Mouse (Mus musculus) spleen, postnatal 4 days (tissue): ENCODE measurements around the gene Fam19a5.

Source experiments
- DNase-seq, 2 experiments: peaks; one replicate each; pipeline ENCODE4 v3.0.0; 2022; ENCODE audit warnings: low spot score in 2 of 2

The Fam19a5 gene

GRCm38 (mm10) chr15:87666041-87666750 is 122.1 kb downstream of the Fam19a5 start:
- DNase-seq = no peak

GRCm38 (mm10) chr15:87667416-87667815 is 123.3 kb downstream of the Fam19a5 start:
- DNase-seq = no peak

- DNase-seq = no peak
Observed at GRCm38 (mm10) chr15:87668112-87668511, 124.0 kb downstream of the Fam19a5 start.

- DNase-seq = no peak
Observed at GRCm38 (mm10) chr15:87671929-87672328, 127.8 kb downstream of the Fam19a5 start.

- no peak for DNase-seq
Observed at GRCm38 (mm10) chr15:87678711-87679110, 134.6 kb downstream of the Fam19a5 start.

GRCm38 (mm10) chr15:87682410-87682809 is 138.3 kb downstream of the Fam19a5 start:
- no peak for DNase-seq

GRCm38 (mm10) chr15:87686415-87687040 is 142.4 kb downstream of the Fam19a5 start:
- no peak for DNase-seq

- no peak for DNase-seq
Observed at GRCm38 (mm10) chr15:87691271-87691955, 147.3 kb downstream of the Fam19a5 start.

- no peak for DNase-seq
Observed at GRCm38 (mm10) chr15:87691958-87692357, 147.9 kb downstream of the Fam19a5 start.

GRCm38 (mm10) chr15:87692394-87692793 is 148.3 kb downstream of the Fam19a5 start:
- no peak for DNase-seq

GRCm38 (mm10) chr15:87692865-87693513 is 148.9 kb downstream of the Fam19a5 start:
- no peak for DNase-seq

- no peak for DNase-seq
Observed at GRCm38 (mm10) chr15:87697433-87697996, 153.4 kb downstream of the Fam19a5 start.

GRCm38 (mm10) chr15:87698562-87699320 is 154.6 kb downstream of the Fam19a5 start:
- no peak for DNase-seq

GRCm38 (mm10) chr15:87702821-87703220 is 158.7 kb downstream of the Fam19a5 start:
- DNase-seq = no peak

- no peak for DNase-seq
Observed at GRCm38 (mm10) chr15:87703334-87703733, 159.2 kb downstream of the Fam19a5 start.

- DNase-seq = no peak
Observed at GRCm38 (mm10) chr15:87711790-87712189, 167.7 kb downstream of the Fam19a5 start.

- DNase-seq = no peak
Observed at GRCm38 (mm10) chr15:87712221-87712620, 168.1 kb downstream of the Fam19a5 start.

GRCm38 (mm10) chr15:87715037-87715676 is 171.1 kb downstream of the Fam19a5 start:
- DNase-seq = no peak

GRCm38 (mm10) chr15:87717056-87717455 is 173.0 kb downstream of the Fam19a5 start:
- no peak for DNase-seq

- no peak for DNase-seq
Observed at GRCm38 (mm10) chr15:87723455-87723986, 179.4 kb downstream of the Fam19a5 start.
